Mouse (Mus musculus) intestine, embryonic 15.5 days (tissue): ENCODE results near the gene Brpf3. TPM values are rescaled to one million over a fixed set of nuclear protein-coding genes. Genes with fewer than 3 reads are reported as not detected.

Source experiments
- ATAC-seq: fragments of 200-750 bp; cut with Nextera tagmentation; 2 replicates; pipeline ENCODE4 v1.8.0; 2017; ENCODE audit warnings: moderate TSS enrichment, moderate library complexity
- H3K27ac ChIP-seq: fragments of 300-500 bp; sonication (generic); 2 replicates; pipeline ENCODE4 v1.5.1; 2015; ENCODE audit warnings: mild to moderate bottlenecking, inconsistent platforms
- H3K27me3 ChIP-seq: fragments of 300-500 bp; sonication (generic); replicated peaks from 2 replicates; pipeline ENCODE4 v1.6.1; 2015; ENCODE audit warnings: inconsistent platforms
- H3K36me3 ChIP-seq: fragments of 300-500 bp; sonication (generic); 2 replicates; pipeline ENCODE4 v1.6.1; 2015; ENCODE audit warnings: inconsistent platforms
- H3K4me1 ChIP-seq: fragments of 300-500 bp; sonication (generic); replicated peaks from 2 replicates; pipeline ENCODE4 v1.6.1; 2015; ENCODE audit warnings: inconsistent platforms
- H3K4me2 ChIP-seq: fragments of 300-500 bp; sonication (generic); replicated peaks from 2 replicates; pipeline ENCODE4 v1.6.1; 2015; ENCODE audit warnings: mild to moderate bottlenecking, inconsistent platforms
- H3K4me3 ChIP-seq: fragments of 300-500 bp; sonication (generic); replicated peaks from 2 replicates; pipeline ENCODE4 v1.5.1; 2015; ENCODE audit warnings: inconsistent platforms
- H3K9ac ChIP-seq: fragments of 300-500 bp; sonication (generic); 2 replicates; pipeline ENCODE4 v1.6.1; 2015; ENCODE audit warnings: inconsistent platforms
- H3K9me3 ChIP-seq: fragments of 300-500 bp; sonication (generic); 2 replicates; pipeline ENCODE4 v1.6.1; 2016; ENCODE audit warnings: inconsistent platforms
- WGBS: fragments of 180-500 bp; shearing (Covaris S2); methylation state at CpG from one replicate; pipeline ENCODE4 v1.1.7; 2015; 5-methylcytosine and 5-hydroxymethylcytosine counted together
- polyA plus RNA-seq: library from polyadenylated mRNA; unstranded; fragments of >200 nt; fragmentation: Nextera tagmentation; extraction: Ambion mirVana; gene quantifications from 2 replicates; pipeline ENCODE4 v1.2.1, GENCODE M21; 2015

Brpf3 gene
- polyA plus RNA-seq, 1 experiment from 2014 or later = 13.1 TPM

DNA sequence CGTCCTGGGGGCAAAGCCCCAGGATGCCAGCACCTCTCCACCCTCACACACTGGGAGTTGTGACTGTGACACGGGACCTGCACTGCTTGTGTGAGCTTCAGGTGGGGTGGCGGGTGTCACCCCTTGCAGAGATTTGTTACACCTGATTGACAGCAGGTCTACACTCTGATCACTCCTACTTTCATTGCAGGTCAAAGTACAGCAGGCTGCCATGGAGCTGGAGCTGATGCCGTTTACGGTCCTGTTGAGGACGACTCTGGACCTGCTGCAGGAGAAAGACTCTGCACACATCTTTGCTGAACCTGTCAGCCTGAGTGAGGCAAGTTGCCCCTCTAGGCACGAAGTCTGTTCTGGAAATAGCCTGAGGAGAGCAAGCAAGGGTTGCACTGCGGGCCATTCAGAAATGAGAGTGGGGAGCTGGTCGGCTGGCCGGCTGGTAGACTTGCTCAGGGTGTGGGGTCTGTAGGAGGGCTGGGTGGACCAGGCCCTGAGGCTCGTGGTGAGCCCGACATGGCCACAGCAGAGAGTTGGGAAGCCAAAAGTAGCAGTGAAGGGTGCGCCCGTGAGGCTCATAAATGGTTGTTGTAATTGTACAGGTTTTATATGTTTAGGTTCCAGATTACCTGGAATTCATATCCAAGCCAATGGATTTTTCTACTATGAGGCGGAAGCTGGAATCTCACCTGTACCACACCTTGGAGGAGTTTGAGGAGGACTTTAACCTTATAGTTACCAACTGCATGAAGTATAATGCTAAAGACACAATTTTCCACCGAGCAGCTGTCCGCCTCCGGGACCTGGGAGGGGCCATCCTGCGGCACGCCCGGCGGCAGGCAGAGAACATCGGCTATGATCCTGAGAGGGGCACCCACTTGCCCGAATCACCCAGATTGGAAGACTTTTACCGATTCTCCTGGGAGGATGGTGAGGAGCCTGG is 16.3 kb downstream of the Brpf3 start:
- Histone ChIP-seq H3K9ac (no peak overlapping the region), H3K4me2 (peak overlapping the region; percentile 34), H3K27ac (peak overlapping the region; percentile 79), H3K4me3 (no peak overlapping the region; the same call in 1 of the 2 replicates), H3K4me1 (peaks cover 12% of the 10 kb centered on the region; the same call in 1 of the 2 replicates), H3K27me3 (no peaks in the 10 kb centered on the region), H3K9me3 (no peaks in the 10 kb centered on the region), H3K36me3 (peaks cover 55% of the 10 kb centered on the region)
- ATAC-seq = peak; percentile 79
- 74% methylated on average over 25 of the region's 25 CpGs for WGBS

DNA sequence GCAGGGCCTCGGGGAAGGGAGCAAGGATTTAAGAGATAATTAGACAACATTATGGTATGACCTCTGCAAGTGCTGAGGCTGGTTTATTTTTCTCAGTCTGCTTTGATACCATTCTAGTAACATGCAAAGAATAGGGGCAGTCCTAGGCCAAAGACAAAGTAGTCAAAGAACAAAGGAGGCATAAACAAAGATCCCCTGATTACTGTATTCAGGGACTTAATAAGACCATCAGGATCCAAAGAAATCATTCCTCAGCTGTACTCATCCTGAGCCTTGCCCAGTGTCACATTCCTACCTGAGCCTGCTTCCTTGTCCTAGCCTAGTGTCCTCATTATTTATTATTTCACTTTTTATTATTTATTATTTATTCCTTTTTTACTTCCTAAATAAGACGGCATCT is 19.3 kb downstream of the Brpf3 start:
- Histone ChIP-seq H3K4me2 (no peak overlapping the region), H3K36me3 (peaks cover 50% of the 10 kb centered on the region), H3K9ac (no peak overlapping the region), H3K27me3 (no peaks in the 10 kb centered on the region), H3K27ac (no peak overlapping the region), H3K4me3 (no peak overlapping the region), H3K9me3 (no peaks in the 10 kb centered on the region), H3K4me1 (peaks cover 8% of the 10 kb centered on the region; the same call in 1 of the 2 replicates)
- 81% methylated on average over 2 of the region's 2 CpGs for WGBS
- no peak for ATAC-seq

DNA sequence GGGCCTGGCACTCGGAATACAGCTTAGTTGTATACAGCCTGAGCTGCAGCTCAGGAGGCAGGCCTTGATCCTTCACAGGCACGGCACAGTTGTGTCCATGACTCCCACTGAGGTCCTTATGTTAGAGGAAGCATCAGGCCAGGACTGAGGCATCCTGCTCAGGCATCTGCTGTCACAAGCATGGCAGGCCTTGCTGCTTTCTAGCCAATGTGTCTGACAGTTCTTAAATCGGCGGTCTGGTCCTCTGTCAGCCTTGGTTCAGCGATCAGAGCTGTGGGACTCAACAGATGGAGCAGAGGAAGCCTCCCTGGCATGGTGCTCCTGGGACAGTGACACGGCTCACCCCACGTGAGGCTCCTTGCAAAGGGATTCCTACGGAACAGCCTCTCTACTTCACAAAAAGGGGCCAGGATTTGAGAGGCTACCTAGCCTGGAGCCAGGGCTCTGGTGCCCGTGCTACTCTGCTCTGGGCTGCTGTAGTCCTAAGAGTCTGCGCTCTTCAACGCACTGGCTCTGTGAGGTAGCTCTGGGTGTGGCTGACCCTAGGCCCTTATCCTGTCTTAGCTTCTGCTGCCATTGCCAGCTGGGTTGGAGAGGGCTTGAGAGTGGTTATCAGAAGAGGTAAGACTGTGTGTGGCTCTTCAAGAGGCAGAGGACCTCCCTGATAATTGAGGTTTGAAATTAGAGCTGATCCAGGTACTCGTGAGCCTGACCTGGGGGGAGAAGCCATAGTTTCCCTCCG is 22.3 kb downstream of the Brpf3 start:
- no peak overlapping the region for H3K27ac ChIP-seq
- H3K36me3 ChIP-seq = peaks cover 48% of the 10 kb centered on the region
- no peaks in the 10 kb centered on the region for H3K27me3 ChIP-seq
- H3K4me1 ChIP-seq = 0 out of 2 replicates have a peak, but pooled peaks cover 7% of the 10 kb centered on the region
- 91% methylated on average over 13 of the region's 13 CpGs for WGBS
- H3K4me3 ChIP-seq = no peak overlapping the region
- no peak overlapping the region for H3K9ac ChIP-seq
- ATAC-seq = peak; percentile 71; the same call in 1 of the 2 replicates
- no peaks in the 10 kb centered on the region for H3K9me3 ChIP-seq
- no peak overlapping the region for H3K4me2 ChIP-seq

DNA sequence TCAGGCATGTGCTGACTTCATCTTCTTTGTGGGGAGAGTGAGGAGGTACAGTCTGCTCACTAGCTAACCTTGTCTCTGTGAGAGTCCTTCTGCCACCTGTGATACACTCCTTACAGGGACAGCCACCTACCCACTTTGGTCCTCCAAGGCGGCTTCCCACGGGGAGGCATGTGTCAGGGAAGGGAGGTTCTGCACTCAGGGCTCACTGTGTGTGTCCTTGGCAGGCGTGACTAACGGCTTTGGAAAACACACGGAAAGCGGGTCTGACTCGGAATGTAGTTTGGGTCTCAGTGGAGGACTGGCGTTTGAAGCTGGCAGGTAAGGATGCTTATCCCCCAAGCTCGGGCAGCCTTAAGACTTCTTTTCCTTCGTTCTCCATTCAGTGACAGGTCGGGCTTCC is 22.9 kb downstream of the Brpf3 start:
- Histone ChIP-seq H3K36me3 (peaks cover 48% of the 10 kb centered on the region), H3K27ac (no peak overlapping the region), H3K9ac (no peak overlapping the region), H3K27me3 (no peaks in the 10 kb centered on the region), H3K4me3 (no peak overlapping the region), H3K9me3 (no peaks in the 10 kb centered on the region), H3K4me1 (0 out of 2 replicates have a peak, but pooled peaks cover 7% of the 10 kb centered on the region), H3K4me2 (no peak overlapping the region)
- ATAC-seq = no peak
- WGBS = 82% methylated on average over 11 of the region's 11 CpGs

DNA sequence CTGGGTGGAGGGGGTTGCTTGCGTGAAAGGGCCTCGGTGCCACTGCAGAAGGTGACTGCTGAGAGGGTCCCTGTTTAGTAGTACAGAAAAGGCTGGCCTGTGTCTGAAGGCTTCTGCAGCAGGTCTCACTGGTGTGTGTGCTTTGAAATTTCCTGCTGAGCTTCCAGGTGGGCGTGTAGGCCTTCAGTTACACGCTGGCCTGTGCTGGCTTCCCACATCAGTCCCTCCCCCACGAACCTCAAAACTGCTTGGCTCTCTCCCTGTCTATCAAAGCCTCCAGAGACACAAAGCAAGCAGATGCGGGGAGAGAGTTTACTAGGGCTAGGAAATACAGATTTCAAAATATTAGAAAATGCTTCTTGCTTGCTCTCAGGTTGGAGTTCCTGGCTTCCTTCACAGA is 24.0 kb downstream of the Brpf3 start:
- Histone ChIP-seq H3K4me1 (0 out of 2 replicates have a peak, but pooled peaks cover 7% of the 10 kb centered on the region), H3K27ac (peak overlapping the region; percentile 52; the same call in 1 of the 2 replicates), H3K4me2 (no peak overlapping the region), H3K36me3 (peaks cover 46% of the 10 kb centered on the region), H3K9me3 (no peaks in the 10 kb centered on the region), H3K27me3 (no peaks in the 10 kb centered on the region), H3K9ac (no peak overlapping the region), H3K4me3 (no peak overlapping the region)
- WGBS = 73% methylated on average over 6 of the region's 6 CpGs
- no peak for ATAC-seq

DNA sequence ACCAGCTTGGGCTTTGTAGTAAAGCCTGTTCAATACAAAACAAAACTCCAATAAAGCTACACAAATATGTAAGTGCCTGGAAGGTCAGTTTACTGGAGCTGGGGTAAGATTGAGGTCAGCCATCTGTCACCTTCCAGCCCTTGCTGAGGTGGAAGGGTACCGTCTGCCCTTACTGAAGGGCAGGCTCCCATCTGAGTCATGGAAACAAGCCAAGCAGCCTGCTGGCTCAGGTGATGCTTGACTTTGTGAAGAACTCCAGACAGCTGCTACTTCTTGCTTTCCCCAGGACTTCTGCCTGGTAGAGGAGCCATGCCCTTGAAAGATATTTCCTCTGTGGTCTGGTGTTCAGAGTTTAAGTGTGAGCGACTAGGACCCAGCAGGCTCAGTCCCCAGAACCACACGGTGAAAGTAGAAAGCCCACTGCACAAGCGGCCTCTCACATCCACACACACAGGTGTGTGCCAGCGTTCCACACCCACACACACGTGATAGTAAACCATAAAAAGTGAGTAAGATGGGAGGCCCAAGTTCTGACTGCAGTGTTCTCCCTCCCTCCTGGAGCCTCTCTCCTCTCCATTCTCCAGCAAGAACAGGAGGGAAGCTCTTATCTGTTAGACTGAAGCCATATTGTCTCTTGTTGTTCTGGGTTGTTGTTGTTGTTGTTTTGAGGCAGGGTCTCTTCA is 24.6 kb downstream of the Brpf3 start:
- Histone ChIP-seq H3K4me2 (no peak overlapping the region), H3K36me3 (peaks cover 46% of the 10 kb centered on the region), H3K4me1 (0 out of 2 replicates have a peak, but pooled peaks cover 7% of the 10 kb centered on the region), H3K27ac (peak overlapping the region; percentile 52), H3K9ac (no peak overlapping the region), H3K9me3 (no peaks in the 10 kb centered on the region), H3K27me3 (no peaks in the 10 kb centered on the region), H3K4me3 (no peak overlapping the region)
- WGBS = 73% methylated on average over 6 of the region's 6 CpGs
- peak; percentile 48; the same call in 1 of the 2 replicates for ATAC-seq

DNA sequence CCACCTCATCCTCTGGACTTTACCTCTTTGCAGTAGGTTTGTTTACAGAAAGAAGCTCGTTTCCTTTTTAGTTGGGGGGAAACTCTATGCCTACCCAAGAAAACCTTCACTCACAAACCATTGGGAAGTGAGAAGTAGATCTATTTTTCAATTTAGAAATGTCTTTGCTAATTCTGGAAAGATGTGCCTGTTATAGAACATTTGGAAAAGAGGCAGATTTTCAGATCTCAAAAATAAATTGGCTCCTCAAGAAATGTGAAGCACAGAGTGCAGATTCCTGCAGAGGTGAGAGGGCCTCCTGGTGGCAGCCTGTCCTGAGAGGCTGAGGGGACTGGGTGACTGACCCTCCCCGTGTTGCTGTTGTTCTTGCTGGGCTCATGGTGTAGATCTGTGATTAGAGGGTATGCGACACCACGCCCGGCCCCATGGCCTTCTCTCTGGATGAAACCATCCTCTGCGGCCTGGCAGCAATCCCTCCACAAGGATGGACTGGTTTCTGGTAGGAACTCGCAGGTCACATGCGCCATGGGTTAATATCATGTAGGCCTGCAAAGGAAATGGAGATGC is 26.9 kb downstream of the Brpf3 start:
- no peak overlapping the region for H3K9ac ChIP-seq
- ATAC-seq = no peak
- 80% methylated on average over 8 of the region's 8 CpGs for WGBS

DNA sequence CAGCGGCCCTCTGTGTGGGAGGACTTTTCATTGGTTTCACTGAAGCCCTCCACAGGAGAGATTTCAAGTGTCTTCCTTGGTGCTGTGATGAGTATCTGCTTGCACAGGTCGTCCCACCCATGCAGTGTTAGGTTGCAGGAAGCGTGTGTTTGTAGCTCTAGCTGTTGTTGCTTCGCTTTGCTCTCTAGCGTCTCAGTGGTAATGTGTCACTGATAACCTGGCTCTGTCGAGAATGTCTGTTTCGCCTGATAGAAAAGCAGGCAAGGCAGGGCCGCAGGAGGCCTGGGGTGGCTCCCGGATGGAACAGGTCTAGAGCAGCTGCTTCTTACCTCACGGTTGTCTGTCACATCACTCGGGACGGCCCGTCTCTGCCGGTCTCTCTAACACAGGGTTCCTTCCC is 28.2 kb downstream of the Brpf3 start:
- 89% methylated on average over 14 of the region's 14 CpGs for WGBS
- Histone ChIP-seq H3K9me3 (no peaks in the 10 kb centered on the region), H3K27ac (no peak overlapping the region), H3K27me3 (no peaks in the 10 kb centered on the region), H3K4me2 (no peak overlapping the region), H3K9ac (no peak overlapping the region), H3K4me1 (0 out of 2 replicates have a peak, but pooled peaks cover 7% of the 10 kb centered on the region), H3K4me3 (no peak overlapping the region), H3K36me3 (peaks cover 31% of the 10 kb centered on the region)
- ATAC-seq = peak; percentile 46; the same call in 1 of the 2 replicates

More for the DNA sequence above, 26.9 kb downstream of the Brpf3 start:
- Histone ChIP-seq H3K4me3 (no peak overlapping the region), H3K27ac (no peak overlapping the region), H3K36me3 (peaks cover 36% of the 10 kb centered on the region), H3K4me1 (0 out of 2 replicates have a peak, but pooled peaks cover 7% of the 10 kb centered on the region), H3K9me3 (no peaks in the 10 kb centered on the region), H3K4me2 (no peak overlapping the region), H3K27me3 (no peaks in the 10 kb centered on the region)

DNA sequence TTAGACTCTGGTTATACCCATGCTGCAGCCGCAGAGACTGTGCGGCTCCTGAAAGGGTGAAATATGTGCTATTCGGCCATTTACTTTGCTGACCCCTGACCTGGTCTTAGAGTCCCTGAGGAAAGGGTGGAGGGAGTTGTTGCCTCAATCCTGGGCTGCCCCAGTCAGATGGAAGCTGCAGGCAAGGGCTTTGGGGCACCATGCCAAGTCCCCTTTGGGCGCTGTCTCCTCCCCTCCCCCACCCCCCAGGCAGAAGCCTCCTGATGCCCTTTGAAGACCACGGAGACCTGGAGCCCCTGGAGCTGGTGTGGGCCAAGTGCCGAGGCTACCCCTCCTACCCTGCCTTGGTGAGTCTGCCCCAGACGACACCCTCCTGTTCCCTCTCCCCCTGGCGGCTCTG is 30.2 kb downstream of the Brpf3 start:
- Histone ChIP-seq H3K27ac (no peak overlapping the region), H3K27me3 (no peaks in the 10 kb centered on the region), H3K4me1 (0 out of 2 replicates have a peak, but pooled peaks cover 8% of the 10 kb centered on the region), H3K4me2 (no peak overlapping the region), H3K9ac (no peak overlapping the region), H3K36me3 (peaks cover 40% of the 10 kb centered on the region), H3K4me3 (no peak overlapping the region), H3K9me3 (no peaks in the 10 kb centered on the region)
- no peak for ATAC-seq
- WGBS = 71% methylated on average over 8 of the region's 8 CpGs

DNA sequence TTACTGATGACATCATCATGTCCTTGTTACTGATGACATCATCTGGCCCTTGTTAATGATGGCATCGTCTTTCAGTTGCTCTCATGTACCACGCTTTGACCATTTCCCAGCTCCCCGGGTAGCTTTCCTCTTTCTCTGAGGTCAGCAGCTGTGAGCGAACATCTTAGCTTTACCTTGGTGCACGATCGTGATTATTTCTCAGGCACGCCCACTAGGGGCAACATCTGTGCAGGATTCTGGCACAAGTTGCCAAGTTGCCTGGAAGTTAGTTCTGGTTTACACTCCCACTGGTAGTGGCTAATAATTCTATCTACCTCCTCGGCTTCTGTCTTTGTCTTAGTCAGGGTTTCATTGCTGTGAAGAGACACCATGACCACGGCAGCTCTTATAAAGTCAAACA is 31.1 kb downstream of the Brpf3 start:
- WGBS = 85% methylated on average over 9 of the region's 9 CpGs

DNA sequence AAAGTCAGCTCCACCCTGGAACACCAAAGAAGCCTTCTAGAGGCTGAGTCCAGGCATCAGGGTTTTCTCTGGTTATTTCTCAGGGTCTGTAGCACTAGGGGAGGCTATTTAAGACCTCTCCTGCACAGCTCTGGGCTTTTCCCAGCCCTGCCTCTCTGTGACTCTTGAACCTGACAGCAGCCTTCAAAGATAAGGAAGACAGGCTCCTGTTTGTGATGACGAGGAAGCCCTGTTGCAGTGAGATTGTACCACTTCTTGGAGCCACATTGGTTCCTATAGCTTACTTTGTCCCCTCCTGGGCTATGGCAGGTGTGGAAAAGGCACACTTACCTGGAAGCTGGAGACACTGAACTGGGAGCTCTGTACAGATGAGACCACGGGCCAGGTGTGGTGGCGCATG is 32.0 kb downstream of the Brpf3 start:
- Histone ChIP-seq H3K4me3 (no peak overlapping the region), H3K36me3 (peaks cover 51% of the 10 kb centered on the region), H3K9ac (no peak overlapping the region), H3K4me2 (no peak overlapping the region), H3K27me3 (no peaks in the 10 kb centered on the region), H3K27ac (no peak overlapping the region), H3K9me3 (no peaks in the 10 kb centered on the region), H3K4me1 (0 out of 2 replicates have a peak, but pooled peaks cover 4% of the 10 kb centered on the region)
- 82% methylated on average over 3 of the region's 3 CpGs for WGBS
- ATAC-seq = no peak

More for the DNA sequence above, 31.1 kb downstream of the Brpf3 start:
- H3K9me3 ChIP-seq = no peaks in the 10 kb centered on the region
- H3K4me3 ChIP-seq = no peak overlapping the region
- no peak for ATAC-seq
- peaks cover 46% of the 10 kb centered on the region for H3K36me3 ChIP-seq
- no peak overlapping the region for H3K4me2 ChIP-seq
- no peak overlapping the region for H3K9ac ChIP-seq
- H3K27me3 ChIP-seq = no peaks in the 10 kb centered on the region
- 0 out of 2 replicates have a peak, but pooled peaks cover 4% of the 10 kb centered on the region for H3K4me1 ChIP-seq
- H3K27ac ChIP-seq = no peak overlapping the region
